Mouse (Mus musculus) limb, embryonic 11.5 days (tissue): Measurements from ENCODE around the gene Vps13c. TPM values are rescaled to one million over a fixed set of nuclear protein-coding genes. Genes with fewer than 3 reads are reported as not detected.
A peak's percentile ranks its signal among the peaks of the same experiment; 100 is the strongest.

ENCODE experiments used
- ATAC-seq: fragments of 200-750 bp; cut with Nextera tagmentation; 2 replicates; pipeline ENCODE4 v1.8.0; 2017; ENCODE audit warnings: low read depth; ENCODE audit not compliant: insufficient number of reproducible peaks, low FRiP score, low TSS enrichment
- DNase-seq: peaks from one replicate; pipeline ENCODE4 v3.0.0-alpha.2; 2015; ENCODE audit warnings: low spot score
- H3K27ac ChIP-seq: fragments of 300-500 bp; sonication (generic); replicated peaks from 2 replicates; pipeline ENCODE4 v1.5.1; 2014; ENCODE audit warnings: low read depth, mild to moderate bottlenecking, low read length
- H3K27me3 ChIP-seq: fragments of 300-500 bp; sonication (generic); 2 replicates; pipeline ENCODE4 v1.6.1; 2014; ENCODE audit warnings: mild to moderate bottlenecking, low read length, mixed read lengths; ENCODE audit not compliant: control insufficient read depth, insufficient read depth
- H3K36me3 ChIP-seq: fragments of 300-500 bp; sonication (generic); 2 replicates; pipeline ENCODE4 v1.6.1; 2014; ENCODE audit warnings: mild to moderate bottlenecking, low read length, moderate library complexity, mixed read lengths; ENCODE audit not compliant: control insufficient read depth, insufficient read depth
- H3K4me1 ChIP-seq: fragments of 300-500 bp; sonication (generic); 2 replicates; pipeline ENCODE4 v1.6.1; 2014; ENCODE audit warnings: low read length, mixed read lengths; ENCODE audit not compliant: control insufficient read depth, insufficient read depth
- H3K4me2 ChIP-seq: fragments of 300-500 bp; sonication (generic); 2 replicates; pipeline ENCODE4 v1.6.1; 2014; ENCODE audit warnings: low read depth, mild to moderate bottlenecking, moderate library complexity; ENCODE audit not compliant: severe bottlenecking
- H3K4me3 ChIP-seq: fragments of 300-500 bp; sonication (generic); 2 replicates; pipeline ENCODE4 v1.5.1; 2014; ENCODE audit warnings: low read depth, low read length
- H3K9ac ChIP-seq: fragments of 300-500 bp; sonication (generic); 2 replicates; pipeline ENCODE4 v1.6.1; 2014; ENCODE audit warnings: mild to moderate bottlenecking, low read length
- H3K9me3 ChIP-seq: fragments of 300-500 bp; sonication (generic); 2 replicates; pipeline ENCODE4 v1.6.1; 2016; ENCODE audit warnings: low read length; ENCODE audit not compliant: control insufficient read depth
- WGBS: fragments of 180-500 bp; shearing (Covaris S2); extraction: QIAGEN DNeasy Blood & Tissue Kit; methylation state at CpG from one replicate; pipeline ENCODE4 v1.1.7; 2014; 5-methylcytosine and 5-hydroxymethylcytosine counted together
- polyA plus RNA-seq: library from polyadenylated mRNA; unstranded; fragments of >200 nt; fragmentation: Nextera tagmentation; extraction: Ambion mirVana; gene quantifications from 2 replicates; pipeline ENCODE4 v1.2.1, GENCODE M21; 2014

Vps13c gene
- 3.1 and 4.6 TPM in 2 replicates for polyA plus RNA-seq

DNA sequence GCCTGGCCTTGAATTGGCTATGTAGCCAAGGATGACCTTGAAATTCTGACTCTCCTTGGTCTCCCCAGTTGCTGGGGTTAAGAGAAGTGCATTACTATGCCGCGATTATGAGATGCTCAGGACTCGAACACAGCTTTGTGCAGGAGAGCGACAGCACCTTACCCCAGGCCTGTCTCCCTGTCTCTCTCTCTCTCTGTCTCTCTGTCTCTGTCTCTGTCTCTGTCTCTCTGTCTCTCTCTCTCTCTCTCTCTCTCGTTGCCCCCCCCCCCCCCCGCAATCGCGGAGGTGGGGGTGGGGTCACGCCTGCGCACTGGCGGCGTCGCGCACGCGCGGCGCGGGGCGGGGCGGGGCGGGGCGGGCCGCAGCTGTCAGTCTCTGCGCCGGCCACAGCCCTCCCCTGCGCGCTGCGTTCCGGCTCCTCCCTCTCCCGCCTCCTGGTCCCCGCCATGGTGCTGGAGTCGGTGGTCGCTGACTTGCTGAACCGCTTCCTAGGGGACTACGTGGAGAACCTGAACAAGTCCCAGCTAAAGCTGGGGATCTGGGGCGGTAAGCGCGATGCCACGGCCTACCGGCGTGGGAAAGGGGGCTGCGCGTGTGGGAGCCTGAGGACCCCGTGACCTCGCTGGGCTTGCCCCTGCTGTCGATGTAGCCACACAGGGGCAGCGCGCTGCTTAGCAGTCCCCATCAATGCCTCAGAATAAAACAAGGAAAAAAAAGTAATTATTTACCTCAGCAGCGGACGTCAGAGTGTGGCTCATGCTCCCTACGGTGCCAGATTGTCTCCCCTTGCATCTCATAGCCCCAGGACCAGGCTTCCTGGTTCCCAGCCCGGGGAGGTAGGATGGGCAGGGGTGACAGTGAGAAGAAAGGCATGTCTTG, at the start of gene Vps13c:
Gene Vps13c, plus strand, starts transcription at position 416 of the 879 bp plus-strand sequence.
- no peaks in the 10 kb centered on the region for H3K27me3 ChIP-seq
- H3K27ac ChIP-seq = no peak within 1 kb of the TSS
- H3K4me3 ChIP-seq = peak within 1 kb of the TSS; percentile 49
- no peaks in the 10 kb centered on the region for H3K9me3 ChIP-seq
- peak within 1 kb of the TSS; percentile 74 for H3K9ac ChIP-seq
- DNase-seq = peak; percentile 89
- ATAC-seq = peak; percentile 93
- H3K36me3 ChIP-seq = no peaks in the 10 kb centered on the region
- WGBS = under 1% methylated on average over 43 of the region's 53 CpGs
- peak within 1 kb of the TSS; percentile 69 for H3K4me2 ChIP-seq
- H3K4me1 ChIP-seq = no peaks in the 10 kb centered on the region

DNA sequence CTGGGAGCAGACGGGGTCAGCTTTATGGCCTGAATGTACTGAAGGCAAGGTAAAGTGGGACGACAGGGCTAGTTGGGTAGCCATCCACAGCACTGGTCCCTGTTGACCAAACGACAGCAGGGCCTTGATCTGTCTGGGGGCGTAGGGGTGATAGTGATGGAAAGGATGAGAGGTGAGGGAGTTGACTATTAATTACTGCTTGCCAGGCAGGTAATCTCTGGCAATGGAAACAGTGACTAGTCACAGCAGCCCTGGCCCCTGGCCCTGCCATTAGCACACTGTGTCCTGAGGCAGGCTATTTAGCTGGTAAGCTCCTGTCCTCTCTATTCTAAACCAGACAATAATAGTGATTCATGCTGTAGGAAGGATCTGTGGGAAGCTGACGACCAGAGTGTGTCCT, 47.8 kb upstream of the Vps13c start:
- no peaks in the 10 kb centered on the region for H3K4me1 ChIP-seq
- H3K4me2 ChIP-seq = no peak overlapping the region
- H3K36me3 ChIP-seq = no peaks in the 10 kb centered on the region
- H3K27ac ChIP-seq = no peak overlapping the region
- no peak overlapping the region for H3K9ac ChIP-seq
- H3K9me3 ChIP-seq = no peaks in the 10 kb centered on the region
- H3K27me3 ChIP-seq = no peaks in the 10 kb centered on the region
- H3K4me3 ChIP-seq = no peak overlapping the region
- ATAC-seq (no peak), DNase-seq (no peak)
- WGBS = 52% methylated on average over 5 of the region's 5 CpGs

DNA sequence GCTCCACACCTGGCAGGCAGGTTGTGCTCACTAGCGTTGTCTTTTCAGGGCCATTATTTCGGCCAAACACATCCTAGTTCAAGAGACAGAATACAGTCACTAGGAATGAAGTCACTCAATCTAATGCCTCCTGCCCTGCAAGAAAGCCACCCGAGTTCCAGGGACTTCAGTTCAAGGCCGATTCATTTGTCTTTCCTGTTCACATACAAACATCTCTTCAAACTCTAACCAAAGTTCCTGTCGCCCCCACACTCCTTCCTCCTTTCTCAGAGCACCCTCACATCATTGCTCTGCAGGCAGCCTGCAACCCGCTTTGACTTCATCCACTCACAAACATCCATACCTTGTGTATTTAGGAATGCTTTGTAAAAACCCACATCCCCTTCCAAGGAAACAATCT, 46.7 kb upstream of the Vps13c start:
- H3K4me3 ChIP-seq = no peak overlapping the region
- no peak for ATAC-seq
- H3K9me3 ChIP-seq = no peaks in the 10 kb centered on the region
- WGBS = 84% methylated on average over 6 of the region's 6 CpGs
- H3K36me3 ChIP-seq = no peaks in the 10 kb centered on the region
- no peak overlapping the region for H3K9ac ChIP-seq
- H3K4me1 ChIP-seq = no peaks in the 10 kb centered on the region
- H3K4me2 ChIP-seq = no peak overlapping the region
- DNase-seq = no peak
- H3K27ac ChIP-seq = no peak overlapping the region
- H3K27me3 ChIP-seq = no peaks in the 10 kb centered on the region

DNA sequence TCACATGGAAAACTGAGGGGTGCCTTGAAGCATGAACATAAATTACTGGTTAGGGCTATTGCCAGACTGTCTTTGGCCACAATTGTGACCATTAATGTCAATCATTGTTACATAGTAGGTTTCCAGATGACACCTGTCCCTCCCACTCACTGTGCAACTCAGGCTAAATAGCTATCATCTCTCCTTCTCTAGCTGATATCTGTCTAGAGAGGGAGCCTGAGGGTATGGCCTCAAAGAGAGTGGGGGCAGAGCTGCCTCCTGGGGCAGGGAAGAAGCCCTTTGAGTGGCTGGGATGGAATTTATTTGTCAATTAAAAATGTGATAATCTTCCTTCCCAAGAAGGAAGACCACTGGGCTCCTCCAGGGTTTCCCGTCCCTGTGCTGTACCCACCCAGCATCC, 46.0 kb upstream of the Vps13c start:
- no peaks in the 10 kb centered on the region for H3K36me3 ChIP-seq
- no peak overlapping the region for H3K4me2 ChIP-seq
- no peak overlapping the region for H3K9ac ChIP-seq
- H3K27me3 ChIP-seq = no peaks in the 10 kb centered on the region
- DNase-seq (no peak), ATAC-seq (no peak)
- no peaks in the 10 kb centered on the region for H3K4me1 ChIP-seq
- H3K4me3 ChIP-seq = no peak overlapping the region
- H3K9me3 ChIP-seq = no peaks in the 10 kb centered on the region
- 69% methylated on average over 1 of the region's 1 CpGs for WGBS
- no peak overlapping the region for H3K27ac ChIP-seq

DNA sequence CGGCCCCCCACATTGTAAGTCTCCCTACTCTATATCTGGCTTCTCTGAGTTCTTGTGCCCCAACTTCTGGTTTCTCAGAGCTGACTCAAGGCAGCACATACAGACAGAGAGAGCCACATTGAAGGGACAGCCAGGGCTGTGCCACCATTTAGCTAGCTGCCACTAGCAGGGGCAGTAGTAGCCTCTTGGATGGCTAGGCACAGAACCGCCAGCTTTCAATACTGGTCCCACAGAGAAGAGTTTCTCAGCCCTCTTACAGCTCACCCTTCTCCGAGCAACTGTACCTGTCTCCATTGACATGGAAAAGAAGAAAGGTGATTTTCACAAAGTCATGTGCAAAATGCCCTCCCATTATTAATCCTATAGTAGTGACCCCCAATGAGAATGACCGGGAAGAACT, 45.5 kb upstream of the Vps13c start:
- no peaks in the 10 kb centered on the region for H3K4me1 ChIP-seq
- no peaks in the 10 kb centered on the region for H3K27me3 ChIP-seq
- no peaks in the 10 kb centered on the region for H3K36me3 ChIP-seq
- no peak overlapping the region for H3K27ac ChIP-seq
- ATAC-seq (no peak), DNase-seq (no peak)
- H3K4me3 ChIP-seq = no peak overlapping the region
- WGBS = 89% methylated on average over 4 of the region's 4 CpGs
- no peak overlapping the region for H3K9ac ChIP-seq
- no peaks in the 10 kb centered on the region for H3K9me3 ChIP-seq
- H3K4me2 ChIP-seq = no peak overlapping the region

DNA sequence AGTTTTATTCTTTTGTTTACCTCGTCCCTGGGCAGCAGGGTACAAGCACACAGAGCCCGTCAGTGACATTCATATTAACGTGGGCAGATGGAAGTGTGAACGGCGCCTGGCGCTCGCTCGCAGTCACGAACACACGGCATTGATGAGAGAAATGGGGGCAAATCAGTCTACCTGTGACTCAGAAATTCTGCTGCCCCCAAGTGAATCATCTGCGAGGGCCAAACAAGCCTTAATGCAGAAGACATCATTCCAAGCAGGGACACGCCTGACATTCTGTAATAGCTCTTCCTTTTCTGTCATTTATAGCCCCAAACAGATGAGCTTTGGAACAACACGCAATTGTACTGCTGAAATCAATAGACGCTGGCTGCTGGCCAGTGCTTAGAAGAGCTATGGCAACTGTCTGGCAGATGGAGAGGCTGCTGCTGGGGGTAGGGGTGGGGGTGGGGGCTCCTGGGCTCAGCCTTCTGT, 45.0 kb upstream of the Vps13c start:
- Histone ChIP-seq H3K9ac (no peak overlapping the region), H3K4me1 (no peaks in the 10 kb centered on the region), H3K9me3 (no peaks in the 10 kb centered on the region), H3K4me3 (no peak overlapping the region), H3K36me3 (no peaks in the 10 kb centered on the region), H3K4me2 (no peak overlapping the region), H3K27ac (no peak overlapping the region), H3K27me3 (no peaks in the 10 kb centered on the region)
- 77% methylated on average over 14 of the region's 14 CpGs for WGBS
- DNase-seq = no peak
- ATAC-seq = no peak

DNA sequence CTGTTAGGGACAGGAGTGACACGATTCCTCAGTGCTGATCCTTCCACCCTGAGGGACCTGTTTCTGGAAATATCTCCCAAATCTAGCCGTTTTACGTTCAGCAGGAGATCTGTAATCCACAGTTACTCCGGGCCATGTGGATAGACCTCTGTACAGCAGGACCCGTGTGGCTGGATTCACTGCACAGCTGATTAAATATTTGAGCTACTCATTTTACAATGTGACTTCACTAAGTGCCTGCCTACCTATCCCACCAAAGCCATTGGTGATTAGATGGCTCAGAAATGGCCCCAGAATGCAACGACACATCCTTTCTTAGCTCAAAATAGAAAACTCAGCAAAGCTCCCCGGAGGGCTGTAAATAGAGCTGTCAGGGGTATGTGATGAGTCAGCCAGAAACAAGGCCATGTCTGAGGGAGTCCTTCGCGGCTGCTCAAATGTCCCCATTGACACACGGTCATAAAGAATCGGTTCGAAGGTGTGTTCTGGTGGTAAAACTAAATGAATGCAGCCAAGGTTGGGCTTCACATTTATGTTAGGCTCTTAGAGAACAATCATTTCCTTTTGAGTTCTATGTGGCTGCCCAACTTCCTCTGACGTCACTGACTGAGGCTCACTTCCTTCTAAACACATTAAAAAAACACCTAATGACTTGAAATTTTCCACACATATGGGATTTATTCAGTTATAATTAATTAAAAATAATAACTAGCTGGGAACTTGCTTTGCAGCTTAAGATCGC, 40.9 kb upstream of the Vps13c start:
- ATAC-seq = no peak

DNA sequence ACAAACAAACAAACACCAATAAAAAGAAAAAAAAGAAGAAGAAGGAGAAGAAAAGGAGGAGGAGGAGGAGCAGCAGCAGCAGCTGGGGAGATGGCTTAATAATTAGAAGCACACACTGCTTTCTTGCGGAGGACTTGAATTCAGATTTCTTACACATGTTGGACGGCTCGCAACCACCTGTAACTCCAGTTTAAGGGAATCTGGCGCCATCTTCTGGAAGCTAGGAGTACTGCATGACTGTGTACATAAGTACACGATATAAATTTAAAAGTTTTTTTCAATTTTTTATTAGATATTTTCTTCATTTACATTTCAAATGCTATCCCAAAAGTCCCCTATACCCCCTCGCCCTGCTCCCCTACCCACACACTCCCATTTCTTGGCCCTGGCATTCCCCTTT, 38.0 kb upstream of the Vps13c start:
- DNase-seq = peak; percentile 70
- no peak for ATAC-seq
- Histone ChIP-seq H3K4me3 (no peak overlapping the region), H3K9me3 (no peaks in the 10 kb centered on the region), H3K9ac (no peak overlapping the region), H3K27me3 (no peaks in the 10 kb centered on the region), H3K27ac (no peak overlapping the region), H3K4me1 (no peaks in the 10 kb centered on the region), H3K4me2 (no peak overlapping the region), H3K36me3 (no peaks in the 10 kb centered on the region)
- WGBS = 32% methylated on average over 6 of the region's 6 CpGs

More for the DNA sequence above, 40.9 kb upstream of the Vps13c start:
- H3K36me3 ChIP-seq = no peaks in the 10 kb centered on the region
- no peak overlapping the region for H3K9ac ChIP-seq
- no peaks in the 10 kb centered on the region for H3K4me1 ChIP-seq
- H3K4me2 ChIP-seq = no peak overlapping the region
- 69% methylated on average over 14 of the region's 14 CpGs for WGBS
- no peaks in the 10 kb centered on the region for H3K9me3 ChIP-seq
- no peaks in the 10 kb centered on the region for H3K27me3 ChIP-seq
- DNase-seq = no peak
- no peak overlapping the region for H3K4me3 ChIP-seq
- H3K27ac ChIP-seq = no peak overlapping the region
